Mouse (Mus musculus): Measurements from ENCODE around the gene Capn12.
"Not testable (repeated sequence)": the region's sequence is repeated elsewhere in the genome, so short reads cannot be mapped to it uniquely, and the experiment has no call there.

Capn12 gene

GRCm38 (mm10) chr7:28879606-28880005 lies 1.6 kb upstream of the Capn12 start:
- DNase-seq: no peak

GRCm38 (mm10) chr7:28880554-28880953 lies 668 bp upstream of the Capn12 start:
- no peak for DNase-seq

GRCm38 (mm10) chr7:28883039-28883438 lies 1.8 kb downstream of the Capn12 start:
- no peak for DNase-seq

- DNase-seq: not testable (repeated sequence)
Measured at GRCm38 (mm10) chr7:28883704-28884103, 2.5 kb downstream of the Capn12 start.

GRCm38 (mm10) chr7:28886486-28886885 lies 5.3 kb downstream of the Capn12 start:
- DNase-seq: no peak

- no peak for DNase-seq
Measured at GRCm38 (mm10) chr7:28888701-28889161, 7.5 kb downstream of the Capn12 start.

- DNase-seq: no peak
Measured at GRCm38 (mm10) chr7:28892601-28893000, 11.4 kb downstream of the Capn12 start.

- DNase-seq: no peak
Measured at GRCm38 (mm10) chr7:28893643-28894265, 12.5 kb downstream of the Capn12 start.

- no peak for DNase-seq
Measured at GRCm38 (mm10) chr7:28894942-28895341, 13.7 kb downstream of the Capn12 start.

- DNase-seq: no peak
Measured at GRCm38 (mm10) chr7:28897661-28898060, 16.4 kb downstream of the Capn12 start.

- no peak for DNase-seq
Measured at GRCm38 (mm10) chr7:28899972-28900371, 18.8 kb downstream of the Capn12 start.

GRCm38 (mm10) chr7:28901311-28902125 lies 20.3 kb downstream of the Capn12 start:
- DNase-seq: peak; percentile 58

- no peak for DNase-seq
Measured at GRCm38 (mm10) chr7:28902180-28902579, 21.0 kb downstream of the Capn12 start.

- peak; percentile 86 for DNase-seq
Measured at GRCm38 (mm10) chr7:28902809-28903208, 21.6 kb downstream of the Capn12 start.

GRCm38 (mm10) chr7:28903778-28904177 lies 22.6 kb downstream of the Capn12 start:
- peak; percentile 92 for DNase-seq

- DNase-seq: no peak
Measured at GRCm38 (mm10) chr7:28907195-28907594, 26.0 kb downstream of the Capn12 start.

- no peak for DNase-seq
Measured at GRCm38 (mm10) chr7:28911632-28912031, 30.4 kb downstream of the Capn12 start.

GRCm38 (mm10) chr7:28913171-28913570 lies 31.9 kb downstream of the Capn12 start:
- no peak for DNase-seq

GRCm38 (mm10) chr7:28916491-28916890 lies 35.3 kb downstream of the Capn12 start:
- no peak for DNase-seq

- peak; percentile 68 for DNase-seq
Measured at GRCm38 (mm10) chr7:28917503-28918426, 36.5 kb downstream of the Capn12 start.

GRCm38 (mm10) chr7:28918540-28918939 lies 37.3 kb downstream of the Capn12 start:
- no peak for DNase-seq

- no peak for DNase-seq
Measured at GRCm38 (mm10) chr7:28919815-28920214, 38.6 kb downstream of the Capn12 start.

GRCm38 (mm10) chr7:28921178-28921577 lies 40.0 kb downstream of the Capn12 start:
- no peak for DNase-seq
